Mouse (Mus musculus) heart, embryonic 12.5 days (tissue): ENCODE data around the gene Tmeff2. TPM values are rescaled to one million over a fixed set of nuclear protein-coding genes. Genes with fewer than 3 reads are reported as not detected.

Experiments used
- ATAC-seq: fragments of 200-750 bp; cut with Nextera tagmentation; 2 replicates; pipeline ENCODE4 v1.8.0; 2017; ENCODE audit warnings: moderate TSS enrichment, moderate library complexity; ENCODE audit not compliant: insufficient number of reproducible peaks, low FRiP score
- H3K27ac ChIP-seq: fragments of 300-500 bp; sonication (generic); 2 replicates; pipeline ENCODE4 v1.5.1; 2016; ENCODE audit warnings: mild to moderate bottlenecking, moderate library complexity; ENCODE audit not compliant: poor library complexity, severe bottlenecking
- H3K27me3 ChIP-seq: fragments of 300-500 bp; sonication (generic); replicated peaks from 2 replicates; pipeline ENCODE4 v1.6.1; 2016; ENCODE audit warnings: mild to moderate bottlenecking, moderate library complexity
- H3K36me3 ChIP-seq: fragments of 300-500 bp; sonication (generic); 2 replicates; pipeline ENCODE4 v1.6.1; 2016; ENCODE audit warnings: mild to moderate bottlenecking, moderate library complexity
- H3K4me1 ChIP-seq: fragments of 300-500 bp; sonication (generic); replicated peaks from 2 replicates; pipeline ENCODE4 v1.6.1; 2016; ENCODE audit warnings: mild to moderate bottlenecking
- H3K4me2 ChIP-seq: fragments of 300-500 bp; sonication (generic); 2 replicates; pipeline ENCODE4 v1.6.1; 2016; ENCODE audit warnings: mild to moderate bottlenecking, moderate library complexity
- H3K4me3 ChIP-seq: fragments of 300-500 bp; sonication (generic); 2 replicates; pipeline ENCODE4 v1.5.1; 2016; ENCODE audit warnings: mild to moderate bottlenecking
- H3K9ac ChIP-seq: fragments of 300-500 bp; sonication (generic); 2 replicates; pipeline ENCODE4 v1.6.1; 2016; ENCODE audit warnings: mild to moderate bottlenecking, moderate library complexity
- H3K9me3 ChIP-seq: fragments of 300-500 bp; sonication (generic); replicated peaks from 2 replicates; pipeline ENCODE4 v1.6.1; 2016; ENCODE audit warnings: mild to moderate bottlenecking, moderate library complexity
- WGBS: fragments of 180-500 bp; shearing (Covaris S2); methylation state at CpG from one replicate; pipeline ENCODE4 v1.1.7; 2016; 5-methylcytosine and 5-hydroxymethylcytosine counted together
- polyA plus RNA-seq: library from polyadenylated mRNA; unstranded; fragments of >200 nt; fragmentation: Nextera tagmentation; extraction: Ambion mirVana; gene quantifications from 2 replicates; pipeline ENCODE4 v1.2.1, GENCODE M21; 2016

Gene Tmeff2
- polyA plus RNA-seq, 1 experiment from 2014 or later: 1.3 TPM

GRCm38 (mm10) chr1:50940131-50941039 is 39.9 kb downstream of the Tmeff2 start:
- H3K9me3 ChIP-seq: no peaks in the 10 kb centered on the region
- 72% methylated on average over 7 of the region's 7 CpGs for WGBS
- H3K36me3 ChIP-seq: no peaks in the 10 kb centered on the region
- no peaks in the 10 kb centered on the region for H3K27me3 ChIP-seq
- no peak overlapping the region for H3K9ac ChIP-seq
- no peak overlapping the region for H3K4me3 ChIP-seq
- no peak overlapping the region for H3K4me2 ChIP-seq
- ATAC-seq: no peak
- no peak overlapping the region for H3K27ac ChIP-seq
- no peaks in the 10 kb centered on the region for H3K4me1 ChIP-seq

GRCm38 (mm10) chr1:50948575-50948974 is 48.1 kb downstream of the Tmeff2 start:
- WGBS: 54% methylated on average over 1 of the region's 1 CpGs
- Histone ChIP-seq H3K4me2 (no peak overlapping the region), H3K27ac (no peak overlapping the region), H3K36me3 (no peaks in the 10 kb centered on the region), H3K4me1 (no peaks in the 10 kb centered on the region), H3K9me3 (no peaks in the 10 kb centered on the region), H3K9ac (no peak overlapping the region), H3K4me3 (no peak overlapping the region), H3K27me3 (no peaks in the 10 kb centered on the region)
- no peak for ATAC-seq

DNA sequence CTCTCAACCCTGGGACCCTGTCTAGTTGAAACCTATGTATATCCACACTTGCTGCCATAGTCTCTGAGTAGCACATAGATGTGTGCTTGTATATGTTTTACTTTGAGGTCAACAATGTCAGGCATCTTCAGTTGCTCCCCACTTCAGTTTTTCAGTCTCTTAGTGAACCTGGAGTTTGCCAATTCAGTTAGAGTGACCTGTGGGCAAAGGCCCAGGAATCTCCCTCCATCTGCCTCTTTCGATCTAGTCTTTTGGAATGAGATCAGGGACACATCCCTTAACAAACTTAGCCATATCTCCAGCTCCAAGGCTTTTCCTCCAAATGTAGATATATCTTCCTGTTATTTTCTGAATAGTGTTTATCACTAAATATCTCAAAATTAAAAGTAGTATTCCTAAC is 58.4 kb downstream of the Tmeff2 start:
- H3K4me1 ChIP-seq: no peaks in the 10 kb centered on the region
- no peak overlapping the region for H3K4me3 ChIP-seq
- no peaks in the 10 kb centered on the region for H3K36me3 ChIP-seq
- no peak overlapping the region for H3K27ac ChIP-seq
- H3K4me2 ChIP-seq: no peak overlapping the region
- no peak for ATAC-seq
- H3K9me3 ChIP-seq: no peaks in the 10 kb centered on the region
- 69% methylated on average over 1 of the region's 1 CpGs for WGBS
- H3K9ac ChIP-seq: no peak overlapping the region
- H3K27me3 ChIP-seq: no peaks in the 10 kb centered on the region

GRCm38 (mm10) chr1:50961954-50962648 is 61.7 kb downstream of the Tmeff2 start:
- Histone ChIP-seq H3K9ac (no peak overlapping the region), H3K27me3 (no peaks in the 10 kb centered on the region), H3K4me3 (no peak overlapping the region), H3K9me3 (no peaks in the 10 kb centered on the region), H3K36me3 (no peaks in the 10 kb centered on the region), H3K27ac (no peak overlapping the region), H3K4me2 (no peak overlapping the region), H3K4me1 (no peaks in the 10 kb centered on the region)
- WGBS: 48% methylated on average over 5 of the region's 5 CpGs
- no peak for ATAC-seq

- no peak overlapping the region for H3K4me2 ChIP-seq
- 56% methylated on average over 4 of the region's 4 CpGs for WGBS
Measured at GRCm38 (mm10) chr1:50962649-50963000, 62.2 kb downstream of the Tmeff2 start.

DNA sequence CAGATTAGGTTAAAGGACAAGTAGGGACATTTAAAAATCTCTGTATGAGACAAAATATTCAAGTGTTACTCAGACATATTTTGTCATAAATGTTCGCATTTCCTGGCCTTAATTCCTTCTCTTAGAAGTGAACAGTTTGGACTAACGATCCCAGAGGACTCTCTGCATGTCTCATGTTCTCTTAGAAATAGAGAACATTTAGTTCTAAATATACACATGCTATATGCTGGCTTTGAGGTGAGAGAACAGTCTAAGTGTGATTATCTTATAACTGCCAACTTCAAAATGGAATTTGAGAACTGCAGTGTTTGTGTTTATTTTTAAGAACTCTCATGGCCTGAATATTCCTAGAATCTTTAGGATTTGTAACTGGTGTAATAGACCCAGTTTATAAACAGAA is 69.2 kb downstream of the Tmeff2 start:
- Histone ChIP-seq H3K36me3 (no peaks in the 10 kb centered on the region), H3K9ac (no peak overlapping the region), H3K4me2 (no peak overlapping the region), H3K27ac (no peak overlapping the region), H3K27me3 (no peaks in the 10 kb centered on the region), H3K4me1 (no peaks in the 10 kb centered on the region), H3K9me3 (no peaks in the 10 kb centered on the region), H3K4me3 (no peak overlapping the region)
- no peak for ATAC-seq
- WGBS: 69% methylated on average over 2 of the region's 2 CpGs

More at GRCm38 (mm10) chr1:50962649-50963000, 62.2 kb downstream of the Tmeff2 start:
- Histone ChIP-seq H3K9ac (no peak overlapping the region), H3K27me3 (no peaks in the 10 kb centered on the region), H3K4me1 (no peaks in the 10 kb centered on the region), H3K36me3 (no peaks in the 10 kb centered on the region), H3K9me3 (no peaks in the 10 kb centered on the region), H3K4me3 (no peak overlapping the region), H3K27ac (no peak overlapping the region)
- no peak for ATAC-seq

- Histone ChIP-seq H3K4me1 (no peaks in the 10 kb centered on the region), H3K36me3 (no peaks in the 10 kb centered on the region), H3K9ac (no peak overlapping the region), H3K4me2 (no peak overlapping the region), H3K27ac (no peak overlapping the region), H3K9me3 (no peaks in the 10 kb centered on the region), H3K27me3 (no peaks in the 10 kb centered on the region), H3K4me3 (no peak overlapping the region)
- no peak for ATAC-seq
- 66% methylated on average over 2 of the region's 2 CpGs for WGBS
Measured at GRCm38 (mm10) chr1:50970853-50971252, 70.4 kb downstream of the Tmeff2 start.

DNA sequence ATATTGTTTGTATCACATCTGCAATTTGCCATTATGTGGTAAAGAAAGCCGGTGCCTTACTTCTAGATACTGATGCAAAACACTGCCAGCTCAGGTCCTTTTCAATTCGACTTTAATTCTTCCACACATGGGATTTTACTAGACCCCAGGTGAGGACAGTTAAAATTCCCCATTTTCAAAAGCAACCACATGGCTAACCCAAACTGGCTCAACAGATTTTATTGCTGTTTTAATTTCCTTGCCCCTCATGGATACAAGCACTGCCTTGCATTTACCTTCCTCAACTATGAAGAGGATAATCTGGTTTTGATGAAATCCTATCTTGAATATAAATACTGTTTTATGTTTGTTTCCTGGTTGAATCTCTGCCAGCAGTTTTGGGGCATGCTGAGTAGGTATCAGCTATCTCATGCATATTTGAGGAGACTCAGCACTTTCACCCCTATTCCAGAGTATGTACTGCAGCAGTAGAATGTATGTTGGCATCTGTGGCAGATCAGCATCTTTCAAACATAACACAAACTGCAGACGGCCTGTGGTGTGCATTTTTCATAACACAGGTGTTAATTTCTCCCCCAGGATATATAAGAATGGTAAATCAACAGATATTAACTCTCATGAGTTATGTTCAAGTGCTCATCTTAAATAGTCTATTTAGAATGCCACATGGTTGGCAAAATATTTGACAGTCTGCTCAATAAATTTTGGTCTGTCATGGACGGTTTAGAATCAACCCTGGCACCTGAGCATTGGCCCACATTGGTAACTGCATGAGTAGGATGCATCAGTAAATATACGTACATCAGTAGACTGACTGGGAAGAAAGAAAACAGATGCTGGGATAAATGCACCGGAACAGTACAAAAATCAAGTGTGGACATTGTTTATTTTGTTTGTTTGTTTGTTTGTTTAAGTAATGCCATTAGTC is 72.3 kb downstream of the Tmeff2 start:
- no peaks in the 10 kb centered on the region for H3K36me3 ChIP-seq
- no peaks in the 10 kb centered on the region for H3K27me3 ChIP-seq
- H3K9me3 ChIP-seq: no peaks in the 10 kb centered on the region
- no peak overlapping the region for H3K9ac ChIP-seq
- no peak for ATAC-seq
- H3K4me1 ChIP-seq: no peaks in the 10 kb centered on the region
- H3K4me3 ChIP-seq: no peak overlapping the region
- WGBS: 77% methylated on average over 6 of the region's 6 CpGs
- H3K4me2 ChIP-seq: no peak overlapping the region
- no peak overlapping the region for H3K27ac ChIP-seq

- H3K36me3 ChIP-seq: no peaks in the 10 kb centered on the region
- H3K4me3 ChIP-seq: no peak overlapping the region
- H3K4me2 ChIP-seq: no peak overlapping the region
- H3K9ac ChIP-seq: no peak overlapping the region
- no peaks in the 10 kb centered on the region for H3K4me1 ChIP-seq
- H3K27me3 ChIP-seq: no peaks in the 10 kb centered on the region
- WGBS: 81% methylated on average over 4 of the region's 4 CpGs
- no peak for ATAC-seq
- no peak overlapping the region for H3K27ac ChIP-seq
- no peaks in the 10 kb centered on the region for H3K9me3 ChIP-seq
Measured at GRCm38 (mm10) chr1:50979358-50980081, 79.1 kb downstream of the Tmeff2 start.

DNA sequence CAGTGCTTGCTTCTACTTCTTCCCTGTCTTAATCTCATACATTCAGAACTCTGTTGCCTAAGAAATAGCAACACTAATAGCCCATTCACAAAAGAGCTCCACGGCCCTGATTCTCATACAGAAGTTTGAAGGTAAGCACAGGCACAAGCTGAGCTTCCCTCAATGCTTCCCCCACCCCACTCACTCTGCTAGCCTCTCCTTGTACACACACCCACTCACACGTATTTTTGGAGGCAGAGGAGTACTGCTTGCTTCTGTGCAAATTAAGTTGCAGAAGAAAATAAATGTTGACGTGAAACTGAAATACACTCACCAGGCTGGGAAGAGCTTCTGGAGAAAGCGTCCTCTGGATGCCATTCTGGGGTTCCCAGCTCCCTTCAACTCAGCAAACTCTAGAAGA is 80.1 kb downstream of the Tmeff2 start:
- Histone ChIP-seq H3K4me1 (no peaks in the 10 kb centered on the region), H3K9ac (no peak overlapping the region), H3K4me2 (no peak overlapping the region), H3K27ac (no peak overlapping the region), H3K4me3 (no peak overlapping the region), H3K36me3 (no peaks in the 10 kb centered on the region), H3K9me3 (no peaks in the 10 kb centered on the region), H3K27me3 (no peaks in the 10 kb centered on the region)
- no peak for ATAC-seq
- WGBS: 71% methylated on average over 4 of the region's 4 CpGs
